Mouse (Mus musculus): ENCODE measurements at regions not wholly inside any gene's neighbourhood (a gene's known extent, or its start where the extent isn't known, plus 50 kb on each side); places are given as distances from the start of the nearest gene placed in this dataset.
A peak's percentile ranks its signal among the peaks of the same experiment; 100 is the strongest.

DNA sequence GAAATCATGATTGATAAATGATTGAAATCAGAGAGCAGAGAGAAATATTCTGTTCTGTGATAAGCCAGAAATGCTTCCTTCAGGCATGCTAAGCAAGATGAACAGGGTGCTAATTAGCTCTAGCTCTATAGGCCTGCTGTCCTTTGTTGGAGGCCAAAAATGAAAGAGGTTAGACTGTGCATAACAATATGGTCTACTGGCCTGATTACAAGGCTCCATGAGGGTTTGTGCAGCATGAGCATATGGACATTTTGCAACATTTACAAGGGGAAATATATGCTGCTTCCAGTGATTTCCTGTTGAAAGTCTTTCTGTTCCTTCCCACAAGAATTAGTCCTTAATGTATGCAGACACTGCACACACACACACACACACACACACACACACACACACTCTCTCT, 114.3 kb downstream of the Ldoc1 start:
- DNase-seq (ENCODE audit: low read depth, low spot score): peak; percentile 95

DNA sequence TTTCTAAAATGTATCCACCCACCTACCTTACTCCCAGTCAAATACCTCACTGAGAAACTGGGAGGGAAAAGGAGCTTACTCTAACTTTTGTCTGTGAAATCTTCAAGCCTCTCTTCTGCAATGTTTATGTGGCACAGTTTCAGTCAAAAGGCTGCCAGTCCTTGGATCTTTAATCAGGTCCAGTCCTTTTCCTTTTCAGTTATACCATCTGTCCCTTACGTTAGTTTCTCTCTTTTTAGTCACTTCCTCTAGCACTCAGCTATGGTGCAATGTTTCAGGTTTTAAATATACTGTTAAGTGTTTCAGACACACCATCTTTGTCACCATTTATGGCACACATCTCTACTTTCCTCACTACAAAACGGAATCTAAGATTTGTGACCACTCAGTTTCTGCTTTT, 115.0 kb downstream of the Ldoc1 start:
- peak; percentile 65 for DNase-seq (ENCODE audit: low read depth, low spot score)

All from brain, adult 2 months (tissue).